Mouse (Mus musculus) neutrophil, adult 59 days (primary cell): ENCODE data around the gene Mug2. TPM values are rescaled to one million over a fixed set of nuclear protein-coding genes. Genes with fewer than 3 reads are reported as not detected.

Source experiments
- total RNA-seq, 2 experiments: library from RNA; stranded (reverse); gene quantifications; 1 replicate in 1 of 2; 2 replicates in 1 of 2; pipeline ENCODE4 v1.2.4; 2023

Mug2 gene
- total RNA-seq: not detected

DNA sequence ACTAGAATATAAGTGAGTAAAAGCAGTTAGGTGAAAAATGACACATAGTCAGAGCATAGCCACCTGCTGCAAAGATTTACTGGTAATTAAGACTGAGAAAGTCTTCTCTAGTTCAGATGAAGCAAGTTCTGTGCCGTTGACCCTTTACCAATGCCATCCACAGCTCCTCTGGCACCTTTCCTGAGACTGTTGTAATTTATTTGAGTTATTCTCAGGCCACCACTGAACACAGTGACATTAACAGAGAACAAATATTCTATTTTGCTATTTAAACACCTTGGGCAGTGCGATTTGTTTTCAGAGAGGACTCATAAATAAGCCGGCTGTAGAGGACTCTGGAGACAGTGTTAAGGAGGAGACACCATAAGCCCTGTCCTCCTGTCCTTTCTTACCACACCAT is at the start of gene Mug2:
Mug2 (plus strand) TSS at position 301 of the 400 bp plus-strand sequence.

Other genes starting within 250 kb of the Mug2 start
- not detected for gene Mug1, start 168.2 kb upstream of the Mug2 start, total RNA-seq